Mouse (Mus musculus) midbrain, embryonic 16.5 days (tissue): ENCODE measurements at regions not wholly inside any gene's neighbourhood (a gene's known extent, or its start where the extent isn't known, plus 50 kb on each side); places are given as distances from the start of the nearest gene placed in this dataset.

ENCODE experiments used
- ATAC-seq: fragments of 200-750 bp; cut with Nextera tagmentation; 2 replicates; pipeline ENCODE4 v1.8.0; 2017; ENCODE audit warnings: moderate TSS enrichment
- H3K27ac ChIP-seq: fragments of 300-500 bp; sonication (generic); 2 replicates; pipeline ENCODE4 v1.5.1; 2014; ENCODE audit warnings: mild to moderate bottlenecking, low read length, mixed read lengths
- H3K27me3 ChIP-seq: fragments of 300-500 bp; sonication (generic); 2 replicates; pipeline ENCODE4 v1.6.1; 2014; ENCODE audit warnings: low read depth, low read length, mixed read lengths; ENCODE audit not compliant: control insufficient read depth, insufficient read depth
- H3K36me3 ChIP-seq: fragments of 300-500 bp; sonication (generic); 2 replicates; pipeline ENCODE4 v1.6.1; 2014; ENCODE audit warnings: mild to moderate bottlenecking, low read length, moderate library complexity, mixed read lengths; ENCODE audit not compliant: control insufficient read depth, insufficient read depth
- H3K4me1 ChIP-seq: fragments of 300-500 bp; sonication (generic); 2 replicates; pipeline ENCODE4 v1.6.1; 2014; ENCODE audit warnings: mild to moderate bottlenecking, low read length, mixed read lengths; ENCODE audit not compliant: control insufficient read depth, insufficient read depth
- H3K4me2 ChIP-seq: fragments of 300-500 bp; sonication (generic); 2 replicates; pipeline ENCODE4 v1.6.1; 2014; ENCODE audit warnings: mild to moderate bottlenecking, low read length, mixed read lengths
- H3K4me3 ChIP-seq: fragments of 300-500 bp; sonication (generic); 2 replicates; pipeline ENCODE4 v1.5.1; 2014; ENCODE audit warnings: low read depth, mild to moderate bottlenecking, low read length, moderate library complexity, mixed read lengths
- H3K9ac ChIP-seq: fragments of 300-500 bp; sonication (generic); 2 replicates; pipeline ENCODE4 v1.6.1; 2014; ENCODE audit warnings: low read depth, low read length, mixed read lengths
- H3K9me3 ChIP-seq: fragments of 300-500 bp; sonication (generic); replicated peaks from 2 replicates; pipeline ENCODE4 v1.6.1; 2014; ENCODE audit warnings: mild to moderate bottlenecking, low read length, mixed read lengths; ENCODE audit not compliant: control insufficient read depth, poor library complexity, severe bottlenecking
- WGBS: fragments of 180-500 bp; shearing (Covaris S2); extraction: QIAGEN DNeasy Blood & Tissue Kit; methylation state at CpG from one replicate; pipeline ENCODE4 v1.1.7; 2014; 5-methylcytosine and 5-hydroxymethylcytosine counted together

GRCm38 (mm10) chr12:63220391-63220790 is 1254.1 kb downstream of the Fscb start:
- no peaks in the 10 kb centered on the region for H3K4me1 ChIP-seq
- H3K36me3 ChIP-seq: no peaks in the 10 kb centered on the region
- H3K9ac ChIP-seq: no peak overlapping the region
- H3K4me2 ChIP-seq: no peak overlapping the region
- no peaks in the 10 kb centered on the region for H3K9me3 ChIP-seq
- no peak overlapping the region for H3K27ac ChIP-seq
- H3K4me3 ChIP-seq: no peak overlapping the region
- 56% methylated on average over 5 of the region's 5 CpGs for WGBS
- no peaks in the 10 kb centered on the region for H3K27me3 ChIP-seq
- ATAC-seq: peak; percentile 66; the same call in 1 of the 2 replicates
